ENCODE assay signal across 17 mouse cellular contexts in genomic region chr12:105551551-105551989, GRCm38 (mm10). TPM values are rescaled to one million over a fixed set of nuclear protein-coding genes. Genes with fewer than 3 reads are reported as not detected.
DNase-seq lines count a peak whose midpoint lies in the region; ATAC-seq lines count a peak whose summit lies in the region.
"Had no signal": no experiment of that assay in that cellular context is flagged by ENCODE, and none has a peak within 500 bp of the region (broad histone marks: within the 10 kb centered on the region; RNA-seq: fewer than 3 reads in every experiment).

No protein-coding gene starts in this region.

- WGBS in heart, embryonic 13.5 days = 28% methylated on average over 6 of the region's 6 CpGs

- peaks cover 26% of the 10 kb centered on the region for H3K27me3 ChIP-seq in heart, embryonic 13.5 days (replicated peaks)
- H3K27me3 ChIP-seq: intestine, embryonic 15.5 days; midbrain, embryonic 12.5 days had no signal

- no peaks in the 10 kb centered on the region for H3K36me3 ChIP-seq in heart, embryonic 13.5 days
- H3K36me3 ChIP-seq: intestine, embryonic 15.5 days; limb, embryonic 15.5 days; midbrain, embryonic 12.5 days had no signal

- no peak for ATAC-seq in heart, embryonic 13.5 days (ENCODE audit: extremely low read depth, insufficient number of reproducible peaks, low FRiP score, low TSS enrichment)
- ATAC-seq in megakaryocyte-erythroid progenitor cell, adult 5-6 weeks (replicated peaks; ENCODE audit: low FRiP score, low TSS enrichment, poor library complexity, severe bottlenecking) = no peak
- ATAC-seq: intestine, embryonic 15.5 days had no signal

- H3K9ac ChIP-seq in heart, embryonic 13.5 days = no peak overlapping the region
- H3K9ac ChIP-seq: intestine, embryonic 15.5 days; limb, embryonic 15.5 days; lung, embryonic 14.5 days; midbrain, embryonic 12.5 days had no signal

- H3K4me3 ChIP-seq in heart, embryonic 13.5 days = no peak overlapping the region
- H3K4me3 ChIP-seq: erythroblast, embryonic 14.5 days; intestine, embryonic 15.5 days; left cerebral cortex, adult 2 months; limb, embryonic 15.5 days; midbrain, embryonic 12.5 days had no signal

- H3K4me2 ChIP-seq in heart, embryonic 13.5 days = no peak overlapping the region
- H3K4me2 ChIP-seq: intestine, embryonic 15.5 days; limb, embryonic 15.5 days; lung, embryonic 14.5 days; midbrain, embryonic 12.5 days had no signal

- 0 out of 2 replicates have a peak overlapping the region, but pooled peaks have one; percentile 7 for H3K27ac ChIP-seq in heart, embryonic 13.5 days (replicated peaks)
- H3K27ac ChIP-seq: intestine, embryonic 15.5 days; left cerebral cortex, adult 2 months; limb, embryonic 15.5 days; midbrain, embryonic 12.5 days had no signal

- H3K4me1 ChIP-seq in heart, embryonic 13.5 days = peaks cover 72% of the 10 kb centered on the region

- no peaks in the 10 kb centered on the region for H3K9me3 ChIP-seq in heart, embryonic 13.5 days
- H3K9me3 ChIP-seq: intestine, embryonic 15.5 days; limb, embryonic 15.5 days; midbrain, embryonic 12.5 days had no signal

- DNase-seq in heart, adult 9 months (ENCODE audit: low spot score in 2 of 2) = no peak
- peak; percentile 49 for DNase-seq in lung, postnatal 10 days
- no peak for DNase-seq in lung, adult 18-20 months
- DNase-seq in cerebellum, adult 11-12 months = peak; percentile 57
- DNase-seq in cerebellum, postnatal 25 days = peak; percentile 70 to 74
- DNase-seq: embryo, embryonic 11 days; gastrocnemius, postnatal 14 days; lung, embryonic 14.5 days; retina, postnatal 1 day had no signal

RNA-seq across cellular contexts. Expression of gene Bdkrb2, which starts 11.5 kb away (rescaled TPM):
- polyA plus RNA-seq in heart, embryonic 13.5 days (2015; fragmentation: Nextera tagmentation; extraction: Ambion mirVana) = 0.91 and 1.1 TPM in 2 replicates
- total RNA-seq in megakaryocyte-erythroid progenitor cell, adult 5-6 weeks (2014; fragmentation: Nextera tagmentation) = not detected in 2 replicates
- total RNA-seq in megakaryocyte-erythroid progenitor cell, adult 5-6 weeks (2017) = not detected in 2 replicates
- polyA plus RNA-seq: erythroblast, embryonic 14.5 days had no signal

RNA-seq across cellular contexts. Expression of gene Bdkrb1, which starts 51.3 kb away (rescaled TPM):
- polyA plus RNA-seq in heart, embryonic 13.5 days (2015; fragmentation: Nextera tagmentation; extraction: Ambion mirVana) = not detected in 2 replicates
- not detected in 2 replicates for total RNA-seq in megakaryocyte-erythroid progenitor cell, adult 5-6 weeks (2014; fragmentation: Nextera tagmentation)
- not detected in 2 replicates for total RNA-seq in megakaryocyte-erythroid progenitor cell, adult 5-6 weeks (2017)
- total RNA-seq: gastrocnemius, postnatal 14 days; left cerebral cortex, adult 2 months had no signal
- polyA plus RNA-seq: erythroblast, embryonic 14.5 days; heart, postnatal 0 days; limb, embryonic 15.5 days; lung, embryonic 14.5 days; midbrain, embryonic 12.5 days had no signal

Comparison
In these comparisons a context has a peak if more than half of its experiments do, and no peak if none do; other contexts are left out.
1. DNase-seq: peak in lung, postnatal 10 days (single experiment), cerebellum, adult 11-12 months (single experiment) and cerebellum, postnatal 25 days (2 of 2); none in heart, adult 9 months (0 of 2) and lung, adult 18-20 months (0 of 2).